Mouse (Mus musculus): ENCODE results near the gene Sh3gl1. TPM values are rescaled to one million over a fixed set of nuclear protein-coding genes. Genes with fewer than 3 reads are reported as not detected.
"Not testable (repeated sequence)": the region's sequence is repeated elsewhere in the genome, so short reads cannot be mapped to it uniquely, and the experiment has no call there.

The Sh3gl1 gene
- polyA plus RNA-seq, 1 experiment from 2014 or later: 200 TPM

GRCm38 (mm10) chr17:56066451-56066850 lies 30.0 kb upstream of the Sh3gl1 start:
- no peak for ATAC-seq (ENCODE audit: low FRiP score, low read depth)
- Histone ChIP-seq H3K4me1 (no peaks in the 10 kb centered on the region), H3K4me3 (no peak overlapping the region), H3K9me3 (no peaks in the 10 kb centered on the region), H3K36me3 (peaks cover 100% of the 10 kb centered on the region), H3K27ac (no peak overlapping the region), H3K27me3 (no peaks in the 10 kb centered on the region), H3K9ac (no peak overlapping the region), H3K4me2 (replicated peaks) (no peak overlapping the region)

- not testable (repeated sequence) for H3K4me2 ChIP-seq (replicated peaks); H3K4me3 ChIP-seq; H3K9ac ChIP-seq; H3K4me1 ChIP-seq; H3K27ac ChIP-seq; H3K27me3 ChIP-seq; H3K9me3 ChIP-seq; ATAC-seq (ENCODE audit: low FRiP score, low read depth)
- 83% methylated on average over 6 of the region's 6 CpGs for WGBS
- peaks cover 100% of the 10 kb centered on the region for H3K36me3 ChIP-seq
These were observed 29.3 kb upstream of the Sh3gl1 start for GRCm38 (mm10) chr17:56065715-56066114.

GRCm38 (mm10) chr17:56062081-56062480 lies 25.6 kb upstream of the Sh3gl1 start:
- H3K9me3 ChIP-seq: no peaks in the 10 kb centered on the region
- H3K27me3 ChIP-seq: no peaks in the 10 kb centered on the region
- WGBS: 95% methylated on average over 7 of the region's 7 CpGs
- H3K4me2 ChIP-seq (replicated peaks): no peak overlapping the region
- no peak overlapping the region for H3K27ac ChIP-seq
- peaks cover 100% of the 10 kb centered on the region for H3K36me3 ChIP-seq
- no peak for ATAC-seq (ENCODE audit: low FRiP score, low read depth)
- H3K4me3 ChIP-seq: no peak overlapping the region
- no peak overlapping the region for H3K9ac ChIP-seq
- H3K4me1 ChIP-seq: no peaks in the 10 kb centered on the region

- H3K9me3 ChIP-seq: no peaks in the 10 kb centered on the region
- no peaks in the 10 kb centered on the region for H3K4me1 ChIP-seq
- H3K9ac ChIP-seq: no peak overlapping the region
- peaks cover 88% of the 10 kb centered on the region for H3K36me3 ChIP-seq
- H3K4me2 ChIP-seq (replicated peaks): no peak overlapping the region
- no peak for ATAC-seq (ENCODE audit: low FRiP score, low read depth)
- no peak overlapping the region for H3K4me3 ChIP-seq
- no peaks in the 10 kb centered on the region for H3K27me3 ChIP-seq
- H3K27ac ChIP-seq: no peak overlapping the region
- 87% methylated on average over 11 of the region's 11 CpGs for WGBS
These were observed 21.1 kb upstream of the Sh3gl1 start for GRCm38 (mm10) chr17:56057381-56058120.

- ATAC-seq (ENCODE audit: low FRiP score, low read depth): no peak
- Histone ChIP-seq H3K4me2 (replicated peaks) (no peak overlapping the region), H3K9ac (no peak overlapping the region), H3K4me1 (no peaks in the 10 kb centered on the region), H3K9me3 (no peaks in the 10 kb centered on the region), H3K27me3 (no peaks in the 10 kb centered on the region), H3K36me3 (peaks cover 87% of the 10 kb centered on the region), H3K27ac (no peak overlapping the region), H3K4me3 (no peak overlapping the region)
- WGBS: 88% methylated on average over 4 of the region's 4 CpGs
These were observed 19.7 kb upstream of the Sh3gl1 start for GRCm38 (mm10) chr17:56055945-56056678.

DNA sequence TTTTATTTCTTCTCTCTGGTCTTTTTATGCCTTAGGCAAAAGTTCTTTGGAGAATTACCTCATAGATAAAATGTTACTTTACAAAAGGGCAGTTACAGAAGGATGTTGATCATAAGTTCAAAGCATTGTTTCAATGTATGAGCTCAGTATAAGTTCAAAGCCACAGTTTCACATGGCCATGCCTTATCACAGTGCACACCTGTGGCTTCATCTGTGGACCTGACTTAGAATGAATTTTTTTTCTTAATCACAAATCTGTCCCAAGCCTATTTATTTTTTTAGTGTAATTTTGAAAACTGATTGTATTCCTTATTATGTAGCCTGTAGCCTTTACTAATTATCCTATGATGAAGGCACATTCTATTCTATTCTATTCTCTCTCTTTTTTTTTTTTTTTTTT lies 18.5 kb upstream of the Sh3gl1 start:
- H3K4me2 ChIP-seq (replicated peaks): no peak overlapping the region
- H3K4me1 ChIP-seq: no peaks in the 10 kb centered on the region
- H3K4me3 ChIP-seq: no peak overlapping the region
- no peak for ATAC-seq (ENCODE audit: low FRiP score, low read depth)
- H3K9ac ChIP-seq: no peak overlapping the region
- H3K9me3 ChIP-seq: no peaks in the 10 kb centered on the region
- peaks cover 87% of the 10 kb centered on the region for H3K36me3 ChIP-seq
- H3K27me3 ChIP-seq: no peaks in the 10 kb centered on the region
- no peak overlapping the region for H3K27ac ChIP-seq

- H3K9me3 ChIP-seq: no peaks in the 10 kb centered on the region
- peaks cover 88% of the 10 kb centered on the region for H3K36me3 ChIP-seq
- no peak overlapping the region for H3K4me2 ChIP-seq (replicated peaks)
- no peak overlapping the region for H3K9ac ChIP-seq
- no peak overlapping the region for H3K27ac ChIP-seq
- H3K27me3 ChIP-seq: no peaks in the 10 kb centered on the region
- WGBS: 93% methylated on average over 5 of the region's 5 CpGs
- no peak overlapping the region for H3K4me3 ChIP-seq
- no peak for ATAC-seq (ENCODE audit: low FRiP score, low read depth)
- no peaks in the 10 kb centered on the region for H3K4me1 ChIP-seq
These were observed 14.9 kb upstream of the Sh3gl1 start for GRCm38 (mm10) chr17:56051369-56051768.

DNA sequence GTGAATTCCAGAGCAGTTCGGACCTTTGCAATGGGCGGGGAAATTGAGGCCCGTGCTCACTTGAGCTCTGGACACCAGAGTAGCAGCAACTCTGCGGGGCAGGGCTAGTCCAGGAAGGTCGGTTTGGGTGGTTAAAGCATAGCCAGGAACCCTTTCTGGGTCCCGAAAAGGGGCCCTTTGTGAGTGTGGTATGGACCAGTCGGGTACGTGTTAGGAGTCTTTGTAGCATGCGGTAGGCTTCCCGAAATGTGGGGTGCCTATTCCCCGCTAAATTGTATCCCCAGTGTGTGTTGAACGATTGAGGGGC lies 4.4 kb upstream of the Sh3gl1 start:
- Histone ChIP-seq H3K27me3 (no peaks in the 10 kb centered on the region), H3K9me3 (no peaks in the 10 kb centered on the region), H3K27ac (peak overlapping the region; percentile 74; the same call in 1 of the 2 replicates), H3K4me2 (replicated peaks) (peak overlapping the region; percentile 84), H3K36me3 (peaks cover 24% of the 10 kb centered on the region), H3K4me3 (peak overlapping the region; percentile 83), H3K4me1 (peaks cover 27% of the 10 kb centered on the region), H3K9ac (peak overlapping the region; percentile 91)
- ATAC-seq (ENCODE audit: low FRiP score, low read depth): no peak
- 2% methylated on average over 12 of the region's 12 CpGs for WGBS

GRCm38 (mm10) chr17:56040030-56040856 lies 3.8 kb upstream of the Sh3gl1 start, which contains the start of gene Chaf1a:
Chaf1a (plus strand) TSS chr17:56040439.
- no peaks in the 10 kb centered on the region for H3K9me3 ChIP-seq
- ATAC-seq (ENCODE audit: low FRiP score, low read depth): peak; percentile 86
- H3K4me1 ChIP-seq: peaks cover 32% of the 10 kb centered on the region
- WGBS: under 1% methylated on average over 66 of the region's 68 CpGs
- peak within 1 kb of the TSS; percentile 74; the same call in 1 of the 2 replicates for H3K27ac ChIP-seq
- peaks cover 19% of the 10 kb centered on the region for H3K36me3 ChIP-seq
- peak within 1 kb of the TSS; percentile 84 for H3K4me2 ChIP-seq (replicated peaks)
- peak within 1 kb of the TSS; percentile 91 for H3K9ac ChIP-seq
- H3K4me3 ChIP-seq: peak within 1 kb of the TSS; percentile 83
- H3K27me3 ChIP-seq: no peaks in the 10 kb centered on the region

DNA sequence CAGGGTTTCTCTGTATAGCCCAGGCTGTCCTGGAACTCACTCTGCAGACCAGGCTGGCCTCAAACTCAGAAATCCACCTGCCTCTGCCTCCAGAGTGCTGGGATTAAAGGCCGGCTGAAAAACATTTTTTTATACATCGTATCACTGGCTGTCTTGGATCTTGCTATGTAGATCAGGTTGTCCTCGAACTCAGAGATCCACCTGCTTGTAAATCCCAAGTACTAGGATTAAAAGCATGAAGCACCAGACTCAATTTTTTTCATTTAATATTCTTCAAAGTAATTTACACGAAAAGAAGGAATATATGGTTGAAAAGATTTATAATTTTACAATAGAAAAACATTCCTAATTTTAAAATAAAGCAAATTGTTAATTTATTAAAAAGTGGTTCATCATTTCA lies 2.9 kb upstream of the Sh3gl1 start:
- H3K9me3 ChIP-seq: no peaks in the 10 kb centered on the region
- H3K9ac ChIP-seq: no peak overlapping the region
- no peaks in the 10 kb centered on the region for H3K27me3 ChIP-seq
- no peak for ATAC-seq (ENCODE audit: low FRiP score, low read depth)
- H3K4me2 ChIP-seq (replicated peaks): peak overlapping the region; percentile 84
- no peak overlapping the region for H3K27ac ChIP-seq
- peaks cover 16% of the 10 kb centered on the region for H3K36me3 ChIP-seq
- WGBS: 74% methylated on average over 4 of the region's 4 CpGs
- peaks cover 36% of the 10 kb centered on the region for H3K4me1 ChIP-seq
- peak overlapping the region; percentile 83; the same call in 1 of the 2 replicates for H3K4me3 ChIP-seq

GRCm38 (mm10) chr17:56038583-56039261 lies 2.3 kb upstream of the Sh3gl1 start:
- no peak for ATAC-seq (ENCODE audit: low FRiP score, low read depth)
- Histone ChIP-seq H3K9me3 (no peaks in the 10 kb centered on the region), H3K4me1 (peaks cover 42% of the 10 kb centered on the region), H3K27me3 (no peaks in the 10 kb centered on the region), H3K9ac (no peak overlapping the region), H3K27ac (no peak overlapping the region), H3K4me2 (replicated peaks) (no peak overlapping the region), H3K36me3 (peaks cover 16% of the 10 kb centered on the region), H3K4me3 (no peak overlapping the region)
- 84% methylated on average over 8 of the region's 8 CpGs for WGBS

All from limb, embryonic 13.5 days (tissue).